Mouse (Mus musculus) forebrain, embryonic 14.5 days (tissue): ENCODE results near the gene Clta. TPM values are rescaled to one million over a fixed set of nuclear protein-coding genes. Genes with fewer than 3 reads are reported as not detected.
"Not testable (repeated sequence)": the region's sequence is repeated elsewhere in the genome, so short reads cannot be mapped to it uniquely, and the experiment has no call there.

Experiments used
- ATAC-seq: fragments of 200-750 bp; cut with Nextera tagmentation; 2 replicates; pipeline ENCODE4 v1.8.0; 2017; ENCODE audit warnings: mild to moderate bottlenecking, moderate library complexity
- DNase-seq: peaks from one replicate; pipeline ENCODE4 v3.0.0-alpha.2; 2015; ENCODE audit warnings: low spot score
- H3K27ac ChIP-seq: fragments of 300-500 bp; sonication (generic); 2 replicates; pipeline ENCODE4 v1.5.1; 2014; ENCODE audit warnings: low read depth, mild to moderate bottlenecking, control low read depth, low read length, moderate library complexity
- H3K27me3 ChIP-seq: fragments of 300-500 bp; sonication (generic); replicated peaks from 2 replicates; pipeline ENCODE4 v1.6.1; 2014; ENCODE audit warnings: low read length, control low read depth, mixed read lengths; ENCODE audit not compliant: control insufficient read depth, insufficient read depth
- H3K36me3 ChIP-seq: fragments of 300-500 bp; sonication (generic); 2 replicates; pipeline ENCODE4 v1.6.1; 2014; ENCODE audit warnings: low read length, control low read depth; ENCODE audit not compliant: control insufficient read depth, insufficient read depth
- H3K4me1 ChIP-seq: fragments of 300-500 bp; sonication (generic); 2 replicates; pipeline ENCODE4 v1.6.1; 2014; ENCODE audit warnings: antibody characterized with exemption, low read length, control low read depth; ENCODE audit not compliant: control insufficient read depth, insufficient read depth
- H3K4me2 ChIP-seq: fragments of 300-500 bp; sonication (generic); 2 replicates; pipeline ENCODE4 v1.6.1; 2014; ENCODE audit warnings: mild to moderate bottlenecking, control low read depth, low read length
- H3K4me3 ChIP-seq: fragments of 300-500 bp; sonication (generic); 2 replicates; pipeline ENCODE4 v1.5.1; 2014; ENCODE audit warnings: low read depth, low read length, control low read depth
- H3K9ac ChIP-seq: fragments of 300-500 bp; sonication (generic); 2 replicates; pipeline ENCODE4 v1.6.1; 2014; ENCODE audit warnings: mild to moderate bottlenecking, low read length, control low read depth, moderate library complexity
- H3K9me3 ChIP-seq: fragments of 300-500 bp; sonication (generic); replicated peaks from 2 replicates; pipeline ENCODE4 v1.6.1; 2016; ENCODE audit warnings: low read length, control low read depth, mixed read lengths; ENCODE audit not compliant: control insufficient read depth
- WGBS: fragments of 180-500 bp; shearing (Covaris S2); extraction: QIAGEN DNeasy Blood & Tissue Kit; methylation state at CpG from one replicate; pipeline ENCODE4 v1.1.7; 2014; 5-methylcytosine and 5-hydroxymethylcytosine counted together
- polyA plus RNA-seq: library from polyadenylated mRNA; unstranded; fragments of >200 nt; fragmentation: Nextera tagmentation; extraction: Ambion mirVana; gene quantifications from 2 replicates; pipeline ENCODE4 v1.2.1, GENCODE M21; 2014

The Clta gene
- polyA plus RNA-seq, 1 experiment from 2014 or later: 303 TPM

GRCm38 (mm10) chr4:44025570-44025969 lies 21.3 kb downstream of the Clta start:
- H3K4me3 ChIP-seq: no peak overlapping the region
- no peak for ATAC-seq

GRCm38 (mm10) chr4:44028303-44029135 lies 24.3 kb downstream of the Clta start:
- 19% methylated on average over 16 of the region's 16 CpGs for WGBS
- no peak overlapping the region for H3K4me3 ChIP-seq
- H3K4me2 ChIP-seq: no peak overlapping the region
- H3K9me3 ChIP-seq: no peaks in the 10 kb centered on the region
- no peak overlapping the region for H3K27ac ChIP-seq
- peaks cover 82% of the 10 kb centered on the region for H3K36me3 ChIP-seq
- H3K4me1 ChIP-seq: no peaks in the 10 kb centered on the region
- H3K27me3 ChIP-seq: no peaks in the 10 kb centered on the region
- ATAC-seq (no peak), DNase-seq (peak; percentile 16)
- H3K9ac ChIP-seq: no peak overlapping the region

More at GRCm38 (mm10) chr4:44025570-44025969, 21.3 kb downstream of the Clta start:
- no peak overlapping the region for H3K27ac ChIP-seq
- H3K4me2 ChIP-seq: no peak overlapping the region
- 90% methylated on average over 6 of the region's 6 CpGs for WGBS
- H3K9me3 ChIP-seq: no peaks in the 10 kb centered on the region
- H3K36me3 ChIP-seq: peaks cover 98% of the 10 kb centered on the region
- DNase-seq: no peak
- H3K27me3 ChIP-seq: no peaks in the 10 kb centered on the region
- H3K9ac ChIP-seq: no peak overlapping the region
- no peaks in the 10 kb centered on the region for H3K4me1 ChIP-seq

- Histone ChIP-seq H3K27me3 (no peaks in the 10 kb centered on the region), H3K9ac (no peak overlapping the region), H3K36me3 (peaks cover 76% of the 10 kb centered on the region), H3K4me2 (no peak overlapping the region), H3K4me1 (no peaks in the 10 kb centered on the region), H3K9me3 (no peaks in the 10 kb centered on the region), H3K27ac (no peak overlapping the region), H3K4me3 (no peak overlapping the region)
- WGBS: 93% methylated on average over 15 of the region's 15 CpGs
- ATAC-seq (no peak), DNase-seq (peak; percentile 8)
Measured at GRCm38 (mm10) chr4:44029661-44030066, 25.4 kb downstream of the Clta start.

GRCm38 (mm10) chr4:44031521-44031920 lies 27.3 kb downstream of the Clta start:
- Histone ChIP-seq H3K4me1 (no peaks in the 10 kb centered on the region), H3K9me3 (no peaks in the 10 kb centered on the region), H3K4me2 (no peak overlapping the region), H3K4me3 (no peak overlapping the region), H3K9ac (no peak overlapping the region), H3K27ac (no peak overlapping the region), H3K27me3 (no peaks in the 10 kb centered on the region), H3K36me3 (peaks cover 61% of the 10 kb centered on the region)
- ATAC-seq (no peak), DNase-seq (peak; percentile 30)
- WGBS: 62% methylated on average over 5 of the region's 5 CpGs

- no peak overlapping the region for H3K27ac ChIP-seq
- H3K4me2 ChIP-seq: no peak overlapping the region
- peaks cover 46% of the 10 kb centered on the region for H3K36me3 ChIP-seq
- H3K4me1 ChIP-seq: no peaks in the 10 kb centered on the region
- no peak overlapping the region for H3K9ac ChIP-seq
- DNase-seq (no peak), ATAC-seq (no peak)
- no peaks in the 10 kb centered on the region for H3K27me3 ChIP-seq
- 86% methylated on average over 5 of the region's 5 CpGs for WGBS
- no peaks in the 10 kb centered on the region for H3K9me3 ChIP-seq
- H3K4me3 ChIP-seq: no peak overlapping the region
Measured at GRCm38 (mm10) chr4:44036455-44036854, 32.2 kb downstream of the Clta start.

- H3K27me3 ChIP-seq: no peaks in the 10 kb centered on the region
- no peak overlapping the region for H3K9ac ChIP-seq
- H3K27ac ChIP-seq: no peak overlapping the region
- H3K4me1 ChIP-seq: no peaks in the 10 kb centered on the region
- peaks cover 44% of the 10 kb centered on the region for H3K36me3 ChIP-seq
- no peaks in the 10 kb centered on the region for H3K9me3 ChIP-seq
- DNase-seq (no peak), ATAC-seq (no peak)
- H3K4me3 ChIP-seq: no peak overlapping the region
- 97% methylated on average over 4 of the region's 4 CpGs for WGBS
- no peak overlapping the region for H3K4me2 ChIP-seq
Measured at GRCm38 (mm10) chr4:44040802-44041201, 36.5 kb downstream of the Clta start.

GRCm38 (mm10) chr4:44042429-44042828 lies 38.2 kb downstream of the Clta start:
- no peaks in the 10 kb centered on the region for H3K9me3 ChIP-seq
- H3K27me3 ChIP-seq: no peaks in the 10 kb centered on the region
- H3K4me2 ChIP-seq: no peak overlapping the region
- peaks cover 39% of the 10 kb centered on the region for H3K36me3 ChIP-seq
- 83% methylated on average over 5 of the region's 5 CpGs for WGBS
- no peak for DNase-seq
- H3K4me3 ChIP-seq: no peak overlapping the region
- no peak for ATAC-seq
- no peaks in the 10 kb centered on the region for H3K4me1 ChIP-seq
- H3K9ac ChIP-seq: no peak overlapping the region
- no peak overlapping the region for H3K27ac ChIP-seq

GRCm38 (mm10) chr4:44043182-44043581 lies 38.9 kb downstream of the Clta start:
- not testable (repeated sequence) for H3K4me2 ChIP-seq, ATAC-seq, H3K27ac ChIP-seq, H3K9ac ChIP-seq, H3K27me3 ChIP-seq, DNase-seq, H3K4me3 ChIP-seq, H3K4me1 ChIP-seq, H3K9me3 ChIP-seq
- WGBS: 98% methylated on average over 4 of the region's 4 CpGs
- H3K36me3 ChIP-seq: peaks cover 36% of the 10 kb centered on the region

- no peak overlapping the region for H3K4me3 ChIP-seq
- no peaks in the 10 kb centered on the region for H3K27me3 ChIP-seq
- no peak for DNase-seq
- no peak overlapping the region for H3K4me2 ChIP-seq
- WGBS: 90% methylated on average over 5 of the region's 5 CpGs
- peaks cover 30% of the 10 kb centered on the region for H3K36me3 ChIP-seq
- H3K4me1 ChIP-seq: no peaks in the 10 kb centered on the region
- no peak for ATAC-seq
- H3K9ac ChIP-seq: no peak overlapping the region
- no peaks in the 10 kb centered on the region for H3K9me3 ChIP-seq
- H3K27ac ChIP-seq: no peak overlapping the region
Measured at GRCm38 (mm10) chr4:44044685-44045356, 40.6 kb downstream of the Clta start.
